Mouse (Mus musculus) forebrain, embryonic 12.5 days (tissue): ENCODE results near the gene Zfp618. TPM values are rescaled to one million over a fixed set of nuclear protein-coding genes. Genes with fewer than 3 reads are reported as not detected.

Experiments used
- ATAC-seq: fragments of 200-750 bp; cut with Nextera tagmentation; 2 replicates; pipeline ENCODE4 v1.8.0; 2017; ENCODE audit warnings: moderate TSS enrichment; ENCODE audit not compliant: low FRiP score
- H3K27ac ChIP-seq: fragments of 300-500 bp; sonication (generic); 2 replicates; pipeline ENCODE4 v1.5.1; 2016; ENCODE audit warnings: mild to moderate bottlenecking
- H3K27me3 ChIP-seq: fragments of 300-500 bp; sonication (generic); 2 replicates; pipeline ENCODE4 v1.6.1; 2016; ENCODE audit warnings: mild to moderate bottlenecking
- H3K36me3 ChIP-seq: fragments of 300-500 bp; sonication (generic); replicated peaks from 2 replicates; pipeline ENCODE4 v1.6.1; 2016; ENCODE audit warnings: mild to moderate bottlenecking
- H3K4me1 ChIP-seq: fragments of 300-500 bp; sonication (generic); 2 replicates; pipeline ENCODE4 v1.6.1; 2016
- H3K4me2 ChIP-seq: fragments of 300-500 bp; sonication (generic); 2 replicates; pipeline ENCODE4 v1.6.1; 2016; ENCODE audit warnings: mild to moderate bottlenecking, moderate library complexity
- H3K4me3 ChIP-seq: fragments of 300-500 bp; sonication (generic); replicated peaks from 2 replicates; pipeline ENCODE4 v1.5.1; 2016; ENCODE audit warnings: mild to moderate bottlenecking
- H3K9ac ChIP-seq: fragments of 300-500 bp; sonication (generic); 2 replicates; pipeline ENCODE4 v1.6.1; 2016; ENCODE audit warnings: mild to moderate bottlenecking
- H3K9me3 ChIP-seq: fragments of 300-500 bp; sonication (generic); 2 replicates; pipeline ENCODE4 v1.6.1; 2016
- WGBS: fragments of 180-500 bp; shearing (Covaris S2); methylation state at CpG from one replicate; pipeline ENCODE4 v1.1.7; 2016; 5-methylcytosine and 5-hydroxymethylcytosine counted together
- polyA plus RNA-seq: library from polyadenylated mRNA; unstranded; fragments of >200 nt; fragmentation: Nextera tagmentation; extraction: Ambion mirVana; gene quantifications from 2 replicates; pipeline ENCODE4 v1.2.1, GENCODE M21; 2016

Gene Zfp618
- polyA plus RNA-seq, 1 experiment from 2014 or later, result 34.2 TPM

GRCm38 (mm10) chr4:63058686-63059085, 93.3 kb downstream of the Zfp618 start:
- no peak overlapping the region for H3K4me3 ChIP-seq
- no peak overlapping the region for H3K4me2 ChIP-seq
- H3K27me3 ChIP-seq, result no peaks in the 10 kb centered on the region
- peaks cover 8% of the 10 kb centered on the region; the same call in 1 of the 2 replicates for H3K36me3 ChIP-seq
- H3K9me3 ChIP-seq, result no peaks in the 10 kb centered on the region
- no peak for ATAC-seq
- H3K4me1 ChIP-seq, result peaks cover 24% of the 10 kb centered on the region
- WGBS, result 98% methylated on average over 4 of the region's 4 CpGs
- H3K27ac ChIP-seq, result no peak overlapping the region
- H3K9ac ChIP-seq, result no peak overlapping the region

GRCm38 (mm10) chr4:63060358-63060757, 95.0 kb downstream of the Zfp618 start:
- H3K4me3 ChIP-seq, result no peak overlapping the region
- WGBS, result 78% methylated on average over 6 of the region's 6 CpGs
- H3K4me1 ChIP-seq, result peaks cover 24% of the 10 kb centered on the region
- H3K9ac ChIP-seq, result no peak overlapping the region
- H3K9me3 ChIP-seq, result no peaks in the 10 kb centered on the region
- H3K27ac ChIP-seq, result no peak overlapping the region
- no peaks in the 10 kb centered on the region for H3K27me3 ChIP-seq
- H3K4me2 ChIP-seq, result no peak overlapping the region
- no peak for ATAC-seq
- H3K36me3 ChIP-seq, result peaks cover 8% of the 10 kb centered on the region; the same call in 1 of the 2 replicates

GRCm38 (mm10) chr4:63061411-63061810, 96.0 kb downstream of the Zfp618 start:
- ATAC-seq, result no peak

GRCm38 (mm10) chr4:63063360-63063759, 98.0 kb downstream of the Zfp618 start:
- Histone ChIP-seq H3K27me3 (no peaks in the 10 kb centered on the region), H3K36me3 (peaks cover 8% of the 10 kb centered on the region; the same call in 1 of the 2 replicates), H3K27ac (no peak overlapping the region), H3K9me3 (no peaks in the 10 kb centered on the region), H3K4me2 (no peak overlapping the region), H3K4me3 (no peak overlapping the region), H3K4me1 (peaks cover 15% of the 10 kb centered on the region; the same call in 1 of the 2 replicates), H3K9ac (no peak overlapping the region)
- 95% methylated on average over 4 of the region's 4 CpGs for WGBS
- no peak for ATAC-seq

More at GRCm38 (mm10) chr4:63061411-63061810, 96.0 kb downstream of the Zfp618 start:
- Histone ChIP-seq H3K36me3 (peaks cover 8% of the 10 kb centered on the region; the same call in 1 of the 2 replicates), H3K4me2 (no peak overlapping the region), H3K4me3 (no peak overlapping the region), H3K9ac (no peak overlapping the region), H3K9me3 (no peaks in the 10 kb centered on the region), H3K27me3 (no peaks in the 10 kb centered on the region), H3K4me1 (peaks cover 22% of the 10 kb centered on the region), H3K27ac (no peak overlapping the region)
- 95% methylated on average over 6 of the region's 6 CpGs for WGBS

- WGBS, result 93% methylated on average over 9 of the region's 9 CpGs
- H3K36me3 ChIP-seq, result peaks cover 8% of the 10 kb centered on the region; the same call in 1 of the 2 replicates
- no peak overlapping the region for H3K27ac ChIP-seq
Measured at GRCm38 (mm10) chr4:63064911-63065310, 99.5 kb downstream of the Zfp618 start.

GRCm38 (mm10) chr4:63066796-63067195, 101.4 kb downstream of the Zfp618 start:
- H3K4me2 ChIP-seq, result no peak overlapping the region
- H3K4me1 ChIP-seq, result no peaks in the 10 kb centered on the region
- no peak for ATAC-seq
- no peak overlapping the region for H3K4me3 ChIP-seq
- no peak overlapping the region for H3K27ac ChIP-seq
- no peaks in the 10 kb centered on the region for H3K27me3 ChIP-seq
- 93% methylated on average over 4 of the region's 4 CpGs for WGBS
- H3K9ac ChIP-seq, result no peak overlapping the region
- peaks cover 4% of the 10 kb centered on the region; the same call in 1 of the 2 replicates for H3K36me3 ChIP-seq
- no peaks in the 10 kb centered on the region for H3K9me3 ChIP-seq

More at GRCm38 (mm10) chr4:63064911-63065310, 99.5 kb downstream of the Zfp618 start:
- Histone ChIP-seq H3K4me2 (no peak overlapping the region), H3K9ac (no peak overlapping the region), H3K9me3 (no peaks in the 10 kb centered on the region), H3K27me3 (no peaks in the 10 kb centered on the region), H3K4me3 (no peak overlapping the region), H3K4me1 (peaks cover 12% of the 10 kb centered on the region; the same call in 1 of the 2 replicates)
- ATAC-seq, result no peak

GRCm38 (mm10) chr4:63067822-63068221, 102.4 kb downstream of the Zfp618 start:
- whole genome bisulfite sequencing, result 88% methylated on average over 6 of the region's 6 CpGs
- Histone ChIP-seq H3K36me3 (peaks cover under 1% of the 10 kb centered on the region; the same call in 1 of the 2 replicates), H3K9me3 (no peaks in the 10 kb centered on the region), H3K9ac (no peak overlapping the region), H3K27me3 (no peaks in the 10 kb centered on the region), H3K4me2 (no peak overlapping the region), H3K27ac (no peak overlapping the region), H3K4me3 (no peak overlapping the region), H3K4me1 (no peaks in the 10 kb centered on the region)
- no peak for ATAC-seq

GRCm38 (mm10) chr4:63068499-63069175, 103.3 kb downstream of the Zfp618 start:
- no peak overlapping the region for H3K4me3 ChIP-seq
- H3K9ac ChIP-seq, result no peak overlapping the region
- H3K36me3 ChIP-seq, result no peaks in the 10 kb centered on the region
- H3K27me3 ChIP-seq, result no peaks in the 10 kb centered on the region
- ATAC-seq, result no peak
- no peak overlapping the region for H3K4me2 ChIP-seq
- 93% methylated on average over 12 of the region's 12 CpGs for WGBS
- H3K27ac ChIP-seq, result no peak overlapping the region
- no peaks in the 10 kb centered on the region for H3K4me1 ChIP-seq
- H3K9me3 ChIP-seq, result no peaks in the 10 kb centered on the region

GRCm38 (mm10) chr4:63071413-63072260, 106.3 kb downstream of the Zfp618 start:
- H3K9ac ChIP-seq, result no peak overlapping the region
- no peaks in the 10 kb centered on the region for H3K9me3 ChIP-seq
- WGBS, result 90% methylated on average over 15 of the region's 15 CpGs
- H3K36me3 ChIP-seq, result no peaks in the 10 kb centered on the region
- no peak overlapping the region for H3K4me2 ChIP-seq
- H3K27ac ChIP-seq, result no peak overlapping the region
- ATAC-seq, result no peak
- H3K27me3 ChIP-seq, result no peaks in the 10 kb centered on the region
- no peak overlapping the region for H3K4me3 ChIP-seq
- no peaks in the 10 kb centered on the region for H3K4me1 ChIP-seq

GRCm38 (mm10) chr4:63073139-63073538, 107.8 kb downstream of the Zfp618 start:
- H3K4me1 ChIP-seq, result no peaks in the 10 kb centered on the region
- H3K27ac ChIP-seq, result no peak overlapping the region
- H3K27me3 ChIP-seq, result no peaks in the 10 kb centered on the region
- peaks cover 11% of the 10 kb centered on the region for H3K36me3 ChIP-seq
- H3K9ac ChIP-seq, result no peak overlapping the region
- no peak for ATAC-seq
- 91% methylated on average over 2 of the region's 2 CpGs for WGBS
- H3K4me2 ChIP-seq, result no peak overlapping the region
- no peak overlapping the region for H3K4me3 ChIP-seq
- H3K9me3 ChIP-seq, result no peaks in the 10 kb centered on the region

- no peak overlapping the region for H3K4me3 ChIP-seq
- H3K27me3 ChIP-seq, result no peaks in the 10 kb centered on the region
- no peak overlapping the region for H3K9ac ChIP-seq
- H3K27ac ChIP-seq, result no peak overlapping the region
- WGBS, result 92% methylated on average over 7 of the region's 7 CpGs
- H3K9me3 ChIP-seq, result no peaks in the 10 kb centered on the region
- H3K4me1 ChIP-seq, result no peaks in the 10 kb centered on the region
- ATAC-seq, result no peak
- no peak overlapping the region for H3K4me2 ChIP-seq
- peaks cover 57% of the 10 kb centered on the region for H3K36me3 ChIP-seq
Measured at GRCm38 (mm10) chr4:63079159-63079558, 113.8 kb downstream of the Zfp618 start.

- no peak overlapping the region for H3K4me3 ChIP-seq
- no peaks in the 10 kb centered on the region for H3K9me3 ChIP-seq
- no peak overlapping the region for H3K27ac ChIP-seq
- peaks cover 72% of the 10 kb centered on the region for H3K36me3 ChIP-seq
- no peaks in the 10 kb centered on the region for H3K27me3 ChIP-seq
- H3K4me1 ChIP-seq, result no peaks in the 10 kb centered on the region
- H3K9ac ChIP-seq, result no peak overlapping the region
- WGBS, result 81% methylated on average over 8 of the region's 8 CpGs
- ATAC-seq, result no peak
- no peak overlapping the region for H3K4me2 ChIP-seq
Measured at GRCm38 (mm10) chr4:63084473-63084889, 119.1 kb downstream of the Zfp618 start.
